Mouse (Mus musculus): Measurements from ENCODE around the gene Vrk1.

Vrk1 gene

DNA sequence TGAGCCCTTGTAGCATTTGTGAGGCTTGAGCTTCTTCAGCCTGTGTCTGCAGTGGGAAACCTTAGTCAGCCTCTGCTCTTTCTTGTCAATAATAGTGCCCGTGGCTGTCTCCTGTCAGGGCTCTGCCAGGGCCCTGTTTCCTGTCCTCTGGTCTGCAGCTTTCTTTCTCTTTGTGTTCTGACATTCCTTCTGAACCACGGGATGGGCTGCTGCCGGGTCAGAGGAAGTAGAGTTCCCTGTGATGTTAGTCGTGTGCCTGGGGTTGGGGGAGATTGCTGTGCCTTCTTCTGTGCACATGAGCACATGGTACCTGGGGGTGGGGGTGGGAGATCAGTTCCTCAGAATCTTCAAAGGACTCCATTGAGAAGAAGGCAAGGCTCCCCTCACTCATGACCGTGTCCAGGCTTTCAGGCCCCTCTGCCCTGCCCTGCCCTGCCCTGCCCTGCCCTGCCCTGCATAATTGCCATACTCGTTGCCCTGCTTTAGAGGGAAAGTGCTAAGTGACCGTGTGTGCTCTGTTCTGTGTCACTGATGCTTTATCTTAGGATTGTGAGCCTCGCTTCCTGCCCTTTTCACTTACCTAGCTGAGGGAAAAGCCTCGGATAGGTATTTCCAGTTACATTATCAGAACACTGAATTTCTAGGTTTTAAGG lies 36.2 kb downstream of the Vrk1 start:
- no peak for DNase-seq (ENCODE audit: low read depth, low spot score)

- DNase-seq (ENCODE audit: low read depth, low spot score) = peak; percentile 26
These were observed 42.2 kb downstream of the Vrk1 start for GRCm38 (mm10) chr12:106052271-106052670.

GRCm38 (mm10) chr12:106055799-106056198 lies 45.8 kb downstream of the Vrk1 start:
- DNase-seq (ENCODE audit: low read depth, low spot score) = peak; percentile 76

DNA sequence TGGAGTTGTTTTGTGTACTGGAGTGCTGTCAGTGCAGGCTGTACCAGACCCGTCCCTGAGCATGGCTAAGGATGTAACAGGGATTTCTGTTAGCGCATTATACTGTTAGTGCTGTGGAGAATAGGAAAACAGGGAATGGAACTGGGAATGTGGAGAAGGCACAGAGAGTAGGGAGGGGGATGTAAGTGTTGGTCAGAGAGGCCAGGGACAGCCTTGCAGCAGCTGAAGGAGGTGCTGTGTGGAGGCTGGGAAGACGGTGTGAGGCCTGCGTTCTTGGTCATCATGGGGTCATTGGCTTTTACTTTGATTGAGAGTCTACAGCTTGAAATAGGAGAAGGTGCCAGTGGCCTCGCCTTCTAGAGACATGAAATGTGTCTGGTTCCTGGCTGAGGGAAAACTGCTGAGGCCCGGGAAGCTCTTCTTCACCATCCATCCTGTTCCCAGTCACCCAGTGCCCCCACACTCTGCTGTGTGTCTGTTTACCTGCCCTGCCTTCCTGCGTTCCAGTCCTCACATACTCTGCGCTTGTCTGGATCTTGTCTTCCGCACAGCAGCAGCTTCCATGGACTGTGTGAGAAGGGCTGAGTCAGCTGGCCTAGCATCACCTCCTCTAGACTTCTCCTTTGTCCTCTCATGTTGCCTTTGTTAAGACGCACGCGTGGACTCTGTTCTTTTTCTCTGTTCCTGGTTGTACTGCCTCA lies 50.0 kb downstream of the Vrk1 start:
- no peak for DNase-seq (ENCODE audit: low read depth, low spot score)

- DNase-seq (ENCODE audit: low read depth, low spot score) = no peak
These were observed 60.6 kb downstream of the Vrk1 start for GRCm38 (mm10) chr12:106070434-106071155.

GRCm38 (mm10) chr12:106071575-106072166 lies 61.6 kb downstream of the Vrk1 start:
- no peak for DNase-seq (ENCODE audit: low read depth, low spot score)

DNA sequence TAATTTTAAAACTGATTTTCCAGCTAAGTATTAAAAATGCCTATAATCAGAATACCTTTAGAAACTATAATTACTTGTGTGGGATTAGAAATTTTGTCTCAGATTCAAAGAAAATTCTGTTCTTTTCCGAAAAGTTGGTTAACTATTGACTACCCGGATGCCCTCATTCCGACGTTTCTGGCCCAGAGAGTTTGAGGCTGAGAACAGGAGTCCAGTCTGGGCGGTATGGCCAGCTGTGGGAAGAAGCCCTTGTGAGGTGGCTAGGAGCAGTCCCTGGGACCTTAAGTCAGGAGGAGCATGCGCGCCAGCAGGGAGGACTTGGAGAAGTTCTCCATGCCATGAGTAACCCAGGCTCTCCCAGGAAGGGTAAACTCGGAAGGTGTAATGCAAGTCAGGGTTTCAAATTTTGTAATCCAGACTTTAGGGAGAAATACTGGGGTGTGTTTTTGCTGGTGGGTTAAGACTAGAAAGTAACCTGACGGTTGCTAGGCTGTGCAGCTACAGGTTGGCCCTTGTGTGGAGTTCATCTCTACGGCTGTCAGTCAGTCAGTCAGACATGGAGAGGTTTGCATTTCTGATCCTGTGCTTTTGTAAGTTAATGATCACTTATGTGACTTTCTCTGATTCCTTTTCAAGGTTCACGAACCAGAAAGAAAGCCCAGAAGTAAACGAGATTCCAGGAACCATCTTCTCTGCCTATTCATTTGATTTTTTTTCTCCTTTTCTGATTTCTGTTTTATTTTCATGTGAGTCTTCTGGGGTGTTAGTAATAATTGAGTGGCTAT lies 64.5 kb downstream of the Vrk1 start:
- no peak for DNase-seq (ENCODE audit: low read depth, low spot score)

DNA sequence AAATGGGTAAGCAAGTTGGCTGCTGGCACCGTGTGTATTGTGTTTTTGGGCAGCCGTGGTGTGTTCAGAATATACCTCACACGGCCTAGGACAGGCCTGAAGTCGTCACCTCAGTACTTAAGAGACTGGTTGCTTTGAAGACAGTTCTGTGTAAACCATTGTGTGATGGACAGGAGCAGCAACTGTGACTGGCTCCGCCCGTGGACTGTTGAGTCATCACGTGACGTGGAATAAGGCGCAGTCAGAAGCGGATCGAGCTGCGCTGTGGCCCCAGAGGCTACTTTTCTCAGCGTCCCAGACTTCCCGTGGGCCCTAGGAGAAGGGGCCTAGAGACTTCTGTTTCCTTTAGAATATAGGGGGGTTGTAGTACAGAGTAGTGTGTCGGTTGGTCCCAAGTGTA lies 66.1 kb downstream of the Vrk1 start:
- DNase-seq (ENCODE audit: low read depth, low spot score) = no peak

- no peak for DNase-seq (ENCODE audit: low read depth, low spot score)
These were observed 70.5 kb downstream of the Vrk1 start for GRCm38 (mm10) chr12:106080511-106080910.

DNA sequence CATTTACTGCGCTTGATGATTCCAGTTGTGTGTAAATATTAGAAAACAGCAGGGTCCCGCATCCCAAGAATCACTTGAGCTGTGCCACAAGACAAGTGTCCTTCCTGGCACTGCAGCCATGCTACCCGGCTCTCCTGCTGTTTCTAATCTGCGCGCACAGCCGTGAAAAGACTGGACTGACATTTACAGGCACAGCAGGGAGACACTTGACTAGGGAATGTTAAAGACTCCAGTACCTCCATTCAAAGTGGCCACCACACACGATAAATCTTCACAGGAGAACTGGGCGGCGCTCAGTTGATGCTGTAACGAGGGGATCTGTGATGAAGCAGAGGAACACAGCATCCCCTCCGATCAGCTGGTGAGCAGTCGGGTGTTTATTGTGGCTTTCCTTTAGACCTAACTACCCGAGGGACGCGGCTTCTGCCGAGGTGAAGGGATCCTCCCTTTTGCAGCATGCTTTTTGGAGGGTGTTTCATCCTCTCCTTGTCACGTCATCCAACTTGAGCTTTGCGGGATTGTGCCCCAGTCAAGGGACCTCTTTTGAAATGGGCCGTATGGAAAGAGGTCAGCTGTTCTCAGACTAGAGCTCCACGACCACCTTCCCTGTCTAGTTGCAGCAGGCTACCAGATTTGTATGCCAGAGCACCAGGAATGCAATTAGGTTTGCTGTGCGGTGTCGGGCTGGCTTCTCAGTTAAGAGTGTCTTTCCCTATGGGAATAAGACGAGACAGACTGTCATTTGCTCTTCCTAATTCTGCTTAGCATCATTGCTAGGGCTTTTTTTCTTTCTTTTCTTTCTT lies 71.1 kb downstream of the Vrk1 start:
- no peak for DNase-seq (ENCODE audit: low read depth, low spot score)

DNA sequence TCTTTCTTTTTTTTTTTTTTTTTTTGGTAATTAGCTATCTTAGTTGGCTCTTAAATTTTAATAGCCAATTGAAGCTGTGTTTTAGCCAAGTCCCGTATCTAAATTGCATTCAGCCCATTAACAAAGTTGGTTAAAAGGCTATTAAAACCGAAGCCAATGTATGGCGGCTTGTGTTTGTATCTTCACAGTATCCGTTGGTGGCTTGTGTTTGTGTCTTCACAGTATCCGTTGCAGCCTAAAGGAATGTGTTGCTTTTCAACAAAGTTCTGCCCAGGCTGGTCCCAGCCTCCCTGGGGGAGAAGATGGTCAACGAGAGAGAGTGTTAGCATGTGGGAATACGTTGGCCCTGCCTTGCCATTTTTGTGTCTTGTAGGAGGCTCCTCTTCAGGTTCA lies 71.7 kb downstream of the Vrk1 start:
- no peak for DNase-seq (ENCODE audit: low read depth, low spot score)

DNA sequence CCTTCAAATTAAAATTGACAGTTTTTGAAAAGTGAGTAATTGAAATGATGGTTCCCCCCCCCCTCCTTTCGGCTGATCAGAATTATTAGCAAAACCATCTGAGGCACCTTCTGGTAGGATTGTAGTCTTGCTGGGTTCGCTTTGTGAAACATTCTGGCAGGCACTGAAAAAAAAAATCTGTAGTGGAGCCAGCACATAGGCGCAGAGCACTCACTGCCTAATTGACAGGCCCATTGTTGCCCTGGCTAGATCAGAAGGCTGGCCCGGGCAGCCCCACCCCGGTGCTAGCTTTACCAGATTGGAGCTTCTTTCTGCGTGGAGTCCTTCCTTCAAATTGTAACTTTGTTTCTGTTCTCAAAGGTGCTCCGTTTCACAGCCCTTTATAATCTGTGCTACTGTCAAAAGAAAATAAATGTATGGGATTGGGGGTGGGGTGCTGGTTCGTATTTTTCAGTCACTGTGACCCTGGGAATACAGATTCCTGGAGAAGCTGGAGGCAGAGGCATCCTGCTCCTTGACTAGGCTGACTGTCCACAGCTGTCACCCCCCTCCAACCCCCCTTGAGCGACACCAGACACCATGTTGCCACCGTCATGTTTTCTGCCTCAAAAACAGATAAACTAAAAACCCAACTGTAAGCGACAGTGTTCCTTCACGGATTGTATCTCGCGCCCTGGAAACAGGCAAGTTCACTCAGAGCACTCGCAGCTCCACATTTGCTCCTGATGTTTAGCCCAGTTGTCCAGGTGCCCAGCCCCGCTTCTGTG lies 72.3 kb downstream of the Vrk1 start:
- peak; percentile 33 for DNase-seq (ENCODE audit: low read depth, low spot score)

- DNase-seq (ENCODE audit: low read depth, low spot score) = no peak
These were observed 72.9 kb downstream of the Vrk1 start for GRCm38 (mm10) chr12:106082958-106083381.

DNA sequence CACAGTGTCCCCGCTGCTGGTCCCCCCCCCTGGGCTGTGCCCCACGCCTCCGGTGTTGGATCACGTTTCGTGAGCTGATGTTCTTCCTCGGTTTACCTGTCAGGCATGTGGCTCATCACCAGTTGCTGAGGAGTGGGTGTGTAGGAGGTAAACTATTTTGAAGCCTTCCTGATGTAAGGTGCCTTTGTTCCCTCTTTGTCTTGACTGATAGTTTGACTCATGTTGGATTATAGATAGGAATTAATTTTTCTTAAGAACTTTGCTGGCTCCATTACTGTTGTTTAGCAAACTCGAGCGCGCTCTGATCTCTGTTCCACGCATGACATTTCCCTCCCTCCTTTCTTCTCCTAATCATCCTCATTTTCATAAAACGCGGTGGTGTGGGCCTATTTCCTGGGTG lies 74.1 kb downstream of the Vrk1 start:
- DNase-seq (ENCODE audit: low read depth, low spot score) = peak; percentile 28

DNA sequence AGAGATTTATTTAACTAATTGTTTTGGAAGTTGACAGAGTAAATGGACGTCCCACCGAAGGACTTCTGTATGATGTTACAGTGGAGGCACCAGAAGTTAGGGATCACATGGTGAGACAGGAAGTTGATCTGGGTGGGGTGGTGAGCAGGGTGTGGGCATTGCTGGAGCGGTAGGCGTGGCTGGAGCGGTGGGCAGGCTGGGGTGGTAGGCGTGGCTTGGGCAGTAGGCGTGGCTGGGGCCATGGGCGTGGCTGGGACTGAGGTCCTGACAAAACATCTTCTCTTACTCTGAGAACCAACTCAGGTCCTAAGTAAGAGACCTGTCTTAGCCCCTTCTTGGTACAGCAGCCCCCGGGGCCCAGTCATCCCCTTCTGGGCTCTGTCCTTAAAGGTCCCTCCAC lies 84.8 kb downstream of the Vrk1 start:
- DNase-seq (ENCODE audit: low read depth, low spot score) = no peak

GRCm38 (mm10) chr12:106102003-106102402 lies 92.0 kb downstream of the Vrk1 start:
- no peak for DNase-seq (ENCODE audit: low read depth, low spot score)

- DNase-seq (ENCODE audit: low read depth, low spot score) = no peak
These were observed 93.0 kb downstream of the Vrk1 start for GRCm38 (mm10) chr12:106102726-106103643.

DNA sequence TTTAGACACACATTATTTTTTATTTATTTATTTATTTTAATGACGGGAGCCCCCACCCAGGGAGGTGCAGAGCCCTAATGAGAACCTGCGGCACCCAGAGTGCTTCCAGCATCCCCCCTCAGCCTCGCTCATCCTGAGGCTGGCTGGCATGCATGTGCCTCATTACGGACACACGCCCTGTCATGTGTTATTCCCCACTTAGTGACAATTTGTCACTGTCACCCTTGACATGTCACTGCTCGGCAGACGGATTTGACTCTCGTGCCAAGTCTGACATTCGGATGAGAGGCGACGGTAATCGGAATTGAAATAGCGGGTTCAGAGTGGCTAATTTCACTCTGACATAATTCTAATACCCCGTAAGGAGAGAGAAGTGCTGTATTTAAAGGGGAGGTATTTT lies 97.2 kb downstream of the Vrk1 start:
- DNase-seq (ENCODE audit: low read depth, low spot score) = no peak
